Mouse (Mus musculus) limb, embryonic 14.5 days (tissue): ENCODE results near the gene Txnl4b. TPM values are rescaled to one million over a fixed set of nuclear protein-coding genes. Genes with fewer than 3 reads are reported as not detected.

Source experiments
- ATAC-seq: fragments of 200-750 bp; cut with Nextera tagmentation; 2 replicates; pipeline ENCODE4 v1.8.0; 2017; ENCODE audit warnings: low read depth, moderate number of reproducible peaks, moderate TSS enrichment; ENCODE audit not compliant: low FRiP score
- DNase-seq: peaks from one replicate; pipeline ENCODE4 v3.0.0-alpha.2; 2015; ENCODE audit warnings: low spot score
- H3K27ac ChIP-seq: fragments of 300-500 bp; sonication (generic); replicated peaks from 2 replicates; pipeline ENCODE4 v1.5.1; 2014; ENCODE audit warnings: low read depth, mild to moderate bottlenecking, low read length, moderate library complexity, mixed read lengths
- H3K27me3 ChIP-seq: fragments of 300-500 bp; sonication (generic); 2 replicates; pipeline ENCODE4 v1.6.1; 2014; ENCODE audit warnings: low read length, mixed read lengths; ENCODE audit not compliant: control insufficient read depth, insufficient read depth
- H3K36me3 ChIP-seq: fragments of 300-500 bp; sonication (generic); 2 replicates; pipeline ENCODE4 v1.6.1; 2014; ENCODE audit warnings: mild to moderate bottlenecking, low read length, moderate library complexity, mixed read lengths; ENCODE audit not compliant: control insufficient read depth, insufficient read depth
- H3K4me1 ChIP-seq: fragments of 300-500 bp; sonication (generic); 2 replicates; pipeline ENCODE4 v1.6.1; 2014; ENCODE audit warnings: antibody characterized with exemption, low read length, mixed read lengths; ENCODE audit not compliant: control insufficient read depth, insufficient read depth
- H3K4me2 ChIP-seq: fragments of 300-500 bp; sonication (generic); replicated peaks from 2 replicates; pipeline ENCODE4 v1.6.1; 2014; ENCODE audit warnings: low read depth, mild to moderate bottlenecking, low read length, moderate library complexity; ENCODE audit not compliant: severe bottlenecking
- H3K4me3 ChIP-seq: fragments of 300-500 bp; sonication (generic); replicated peaks from 2 replicates; pipeline ENCODE4 v1.5.1; 2014; ENCODE audit warnings: low read length
- H3K9ac ChIP-seq: fragments of 300-500 bp; sonication (generic); 2 replicates; pipeline ENCODE4 v1.6.1; 2014; ENCODE audit warnings: mild to moderate bottlenecking, low read depth, low read length, moderate library complexity; ENCODE audit not compliant: severe bottlenecking
- H3K9me3 ChIP-seq: fragments of 300-500 bp; sonication (generic); 2 replicates; pipeline ENCODE4 v1.6.1; 2016; ENCODE audit warnings: low read length; ENCODE audit not compliant: control insufficient read depth
- POLR2A ChIP-seq: fragments of 200-500 bp; IDR thresholded peaks from 2 replicates; pipeline ENCODE4 v1.8.0; 2012; ENCODE audit warnings: inconsistent platforms, mild to moderate bottlenecking, moderate library complexity, borderline replicate concordance; ENCODE audit not compliant: insufficient read depth, insufficient read length; ENCODE audit errors: extremely low read depth
- WGBS: fragments of 180-500 bp; shearing (Covaris S2); extraction: QIAGEN DNeasy Blood & Tissue Kit; methylation state at CpG from one replicate; pipeline ENCODE4 v1.1.7; 2014; 5-methylcytosine and 5-hydroxymethylcytosine counted together
- polyA plus RNA-seq, 2 experiments: library from polyadenylated mRNA; depleted of rRNA in 1 of 2; stranded (reverse) in 1 of 2; unstranded in 1 of 2; fragments of >200 nt; fragmentation: Nextera tagmentation in 1 of 2; extraction: Ambion mirVana in 1 of 2; gene quantifications; 2 replicates each; pipeline versions ENCODE4 v1.2.1 to v1.2.3; 2012 to 2014

Txnl4b gene
- polyA plus RNA-seq, 2 experiments = 5.7 to 25.1 TPM

- no peaks in the 10 kb centered on the region for H3K4me1 ChIP-seq
- no peak for TF ChIP-seq POLR2A
- H3K4me2 ChIP-seq = no peak overlapping the region
- no peaks in the 10 kb centered on the region for H3K9me3 ChIP-seq
- no peaks in the 10 kb centered on the region for H3K27me3 ChIP-seq
- H3K27ac ChIP-seq = no peak overlapping the region
- WGBS = 56% methylated on average over 7 of the region's 7 CpGs
- H3K4me3 ChIP-seq = no peak overlapping the region
- no peak for ATAC-seq
- H3K36me3 ChIP-seq = peaks cover 7% of the 10 kb centered on the region; the same call in 1 of the 2 replicates
- H3K9ac ChIP-seq = no peak overlapping the region
- no peak for DNase-seq
These were observed 21.3 kb downstream of the Txnl4b start for GRCm38 (mm10) chr8:109586972-109587504.

DNA sequence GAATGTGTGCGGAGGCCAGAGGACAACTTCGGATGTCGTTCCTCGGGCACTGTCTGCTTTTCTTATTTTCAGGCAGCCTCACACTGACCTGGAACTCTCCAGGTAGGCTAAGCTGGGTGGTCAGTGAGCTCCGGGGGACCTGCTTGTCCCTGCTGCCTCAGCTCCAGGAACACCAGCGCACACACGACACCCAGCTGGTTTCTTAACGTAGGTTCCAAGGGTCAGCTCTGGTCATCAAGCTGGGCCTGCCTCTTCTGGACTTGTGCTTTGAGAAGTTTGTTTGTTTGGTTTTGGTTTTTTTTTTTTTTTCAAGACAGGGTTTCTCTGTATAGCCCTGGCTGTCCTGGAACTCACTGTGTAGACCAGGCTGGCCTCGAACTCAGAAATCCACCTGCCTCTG is 25.2 kb downstream of the Txnl4b start:
- no peak overlapping the region for H3K4me3 ChIP-seq
- H3K4me2 ChIP-seq = no peak overlapping the region
- H3K27ac ChIP-seq = no peak overlapping the region
- peaks cover 36% of the 10 kb centered on the region for H3K36me3 ChIP-seq
- no peaks in the 10 kb centered on the region for H3K9me3 ChIP-seq
- DNase-seq (no peak), ATAC-seq (no peak)
- TF ChIP-seq POLR2A = no peak
- 88% methylated on average over 9 of the region's 9 CpGs for WGBS
- no peaks in the 10 kb centered on the region for H3K27me3 ChIP-seq
- H3K9ac ChIP-seq = no peak overlapping the region
- H3K4me1 ChIP-seq = no peaks in the 10 kb centered on the region

GRCm38 (mm10) chr8:109591367-109591766 is 25.7 kb downstream of the Txnl4b start:
- TF ChIP-seq POLR2A = no peak
- no peaks in the 10 kb centered on the region for H3K9me3 ChIP-seq
- WGBS = 85% methylated on average over 3 of the region's 3 CpGs
- H3K4me1 ChIP-seq = no peaks in the 10 kb centered on the region
- no peak overlapping the region for H3K9ac ChIP-seq
- no peak overlapping the region for H3K4me2 ChIP-seq
- H3K27ac ChIP-seq = no peak overlapping the region
- DNase-seq = no peak
- H3K27me3 ChIP-seq = no peaks in the 10 kb centered on the region
- H3K36me3 ChIP-seq = peaks cover 36% of the 10 kb centered on the region
- no peak overlapping the region for H3K4me3 ChIP-seq
- ATAC-seq = no peak

DNA sequence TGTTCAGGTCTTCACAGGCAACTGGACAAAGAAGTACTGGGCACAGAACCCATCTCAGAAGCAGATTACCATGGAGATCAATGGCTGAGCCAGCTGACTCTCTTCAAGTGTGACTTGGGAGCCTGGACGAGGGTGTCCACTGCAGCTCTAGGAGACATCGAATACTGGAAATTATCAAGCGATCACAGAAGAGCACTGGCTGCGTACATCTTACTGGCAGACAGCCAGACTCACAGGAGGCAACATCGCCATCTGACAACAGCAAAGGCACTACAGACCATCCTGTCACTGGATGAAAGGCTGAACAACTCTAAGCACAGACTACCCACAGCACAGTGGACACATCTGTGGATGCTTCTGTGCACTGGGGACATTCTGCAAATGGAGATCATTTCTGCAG is 26.5 kb downstream of the Txnl4b start:
- Histone ChIP-seq H3K9me3 (no peaks in the 10 kb centered on the region), H3K36me3 (peaks cover 36% of the 10 kb centered on the region)
- 93% methylated on average over 5 of the region's 5 CpGs for WGBS

DNA sequence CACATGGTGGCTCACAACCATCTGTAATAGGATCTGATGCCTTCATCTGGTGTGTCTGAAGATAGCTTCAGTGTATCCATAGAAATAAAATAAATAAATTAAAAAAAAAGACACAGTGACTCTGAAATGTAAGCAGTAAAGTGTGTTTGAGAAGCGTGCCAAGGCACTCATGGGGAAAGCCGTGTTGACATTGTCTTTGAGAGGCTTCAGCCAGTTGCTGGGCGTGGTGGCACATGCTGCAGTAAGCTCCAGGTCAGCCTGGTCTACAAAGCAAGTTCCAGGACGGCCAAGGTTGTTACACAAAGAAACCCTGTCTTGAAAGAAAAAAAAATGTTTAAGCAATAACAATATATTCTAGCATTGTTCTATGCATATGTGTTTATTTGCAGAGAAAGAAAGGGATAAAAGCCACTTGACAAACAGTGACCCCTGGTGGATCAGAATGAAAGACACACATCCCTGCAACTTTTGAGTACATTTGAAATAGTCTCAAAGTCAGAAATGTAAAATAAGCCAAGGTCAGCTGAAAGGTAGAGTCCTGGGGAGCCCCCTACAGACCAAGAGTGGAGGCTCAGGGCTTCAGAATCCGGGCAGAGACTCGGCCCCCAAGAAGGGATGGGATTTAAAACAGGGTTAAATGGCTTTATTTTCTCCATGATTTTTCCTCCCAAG is 27.6 kb downstream of the Txnl4b start:
- ATAC-seq = no peak

More for the DNA sequence above, 26.5 kb downstream of the Txnl4b start:
- DNase-seq = no peak
- H3K9ac ChIP-seq = no peak overlapping the region
- no peak overlapping the region for H3K4me2 ChIP-seq
- H3K4me3 ChIP-seq = no peak overlapping the region
- no peaks in the 10 kb centered on the region for H3K4me1 ChIP-seq
- H3K27ac ChIP-seq = no peak overlapping the region
- no peak for TF ChIP-seq POLR2A
- no peaks in the 10 kb centered on the region for H3K27me3 ChIP-seq
- no peak for ATAC-seq

GRCm38 (mm10) chr8:109595854-109596253 is 30.2 kb downstream of the Txnl4b start:
- H3K36me3 ChIP-seq = peaks cover 56% of the 10 kb centered on the region
- DNase-seq (no peak), ATAC-seq (no peak)
- TF ChIP-seq POLR2A = no peak
- no peak overlapping the region for H3K4me3 ChIP-seq
- WGBS = 48% methylated on average over 8 of the region's 8 CpGs
- no peaks in the 10 kb centered on the region for H3K4me1 ChIP-seq
- no peaks in the 10 kb centered on the region for H3K27me3 ChIP-seq
- no peak overlapping the region for H3K9ac ChIP-seq
- no peaks in the 10 kb centered on the region for H3K9me3 ChIP-seq
- no peak overlapping the region for H3K4me2 ChIP-seq
- no peak overlapping the region for H3K27ac ChIP-seq

More for the DNA sequence above, 27.6 kb downstream of the Txnl4b start:
- peak; percentile 40 for DNase-seq
- Histone ChIP-seq H3K9me3 (no peaks in the 10 kb centered on the region), H3K9ac (no peak overlapping the region), H3K4me1 (no peaks in the 10 kb centered on the region), H3K27me3 (no peaks in the 10 kb centered on the region), H3K36me3 (peaks cover 37% of the 10 kb centered on the region), H3K4me2 (no peak overlapping the region), H3K27ac (no peak overlapping the region), H3K4me3 (no peak overlapping the region)
- WGBS = 74% methylated on average over 6 of the region's 6 CpGs
- no peak for TF ChIP-seq POLR2A
